8 mouse cellular contexts compared by ENCODE assay signal in genomic region chr11:20661652-20662051, GRCm38 (mm10).
DNase-seq lines count a peak whose midpoint lies in the region; ATAC-seq and TF ChIP-seq lines count a peak whose summit lies in the region.

No protein-coding gene starts in this region.

- H3K27ac ChIP-seq in forebrain, postnatal 0 days (ENCODE audit: low read depth, low read length) = no peak overlapping the region
- no peak overlapping the region for H3K27ac ChIP-seq in forebrain, embryonic 11.5 days (ENCODE audit: low read depth, low read length)
- H3K27ac ChIP-seq in neural tube, embryonic 11.5 days (ENCODE audit: low read depth, low read length) = no peak overlapping the region
- no peak overlapping the region for H3K27ac ChIP-seq in embryonic facial prominence, embryonic 11.5 days (replicated peaks; ENCODE audit: low read depth, low read length)

- ATAC-seq in forebrain, postnatal 0 days = peak; percentile 54
- ATAC-seq in forebrain, embryonic 11.5 days (replicated peaks; ENCODE audit: low FRiP score) = no peak
- no peak for ATAC-seq in neural tube, embryonic 11.5 days (ENCODE audit: insufficient read depth, low FRiP score, low TSS enrichment)
- no peak for ATAC-seq in embryonic facial prominence, embryonic 11.5 days (replicated peaks; ENCODE audit: insufficient number of reproducible peaks, low FRiP score, low TSS enrichment, low read depth)

- no peak overlapping the region for H3K4me3 ChIP-seq in forebrain, postnatal 0 days (ENCODE audit: low read depth, low read length)
- H3K4me3 ChIP-seq in forebrain, embryonic 11.5 days (ENCODE audit: low read depth, low read length) = no peak overlapping the region
- no peak overlapping the region for H3K4me3 ChIP-seq in neural tube, embryonic 11.5 days (ENCODE audit: low read depth, low read length)
- no peak overlapping the region for H3K4me3 ChIP-seq in embryonic facial prominence, embryonic 11.5 days (ENCODE audit: low read depth, low read length)

- WGBS in forebrain, postnatal 0 days = 36% methylated on average over 4 of the region's 4 CpGs
- WGBS in forebrain, embryonic 11.5 days = 35% methylated on average over 4 of the region's 4 CpGs
- 43% methylated on average over 4 of the region's 4 CpGs for WGBS in neural tube, embryonic 11.5 days
- 34% methylated on average over 4 of the region's 4 CpGs for WGBS in embryonic facial prominence, embryonic 11.5 days

- H3K27me3 ChIP-seq in forebrain, postnatal 0 days (ENCODE audit: insufficient read depth, low read length) = no peaks in the 10 kb centered on the region
- H3K27me3 ChIP-seq in forebrain, embryonic 11.5 days (ENCODE audit: control insufficient read depth, insufficient read depth, low read length) = no peaks in the 10 kb centered on the region
- H3K27me3 ChIP-seq in neural tube, embryonic 11.5 days (ENCODE audit: control insufficient read depth, insufficient read depth, low read length) = no peaks in the 10 kb centered on the region
- no peaks in the 10 kb centered on the region for H3K27me3 ChIP-seq in embryonic facial prominence, embryonic 11.5 days (ENCODE audit: control insufficient read depth, insufficient read depth, low read length)

- no peaks in the 10 kb centered on the region for H3K9me3 ChIP-seq in forebrain, postnatal 0 days (ENCODE audit: low read length)
- no peaks in the 10 kb centered on the region for H3K9me3 ChIP-seq in forebrain, embryonic 11.5 days (ENCODE audit: control insufficient read depth, low read length)
- no peaks in the 10 kb centered on the region for H3K9me3 ChIP-seq in neural tube, embryonic 11.5 days (ENCODE audit: control insufficient read depth, low read length)
- H3K9me3 ChIP-seq in embryonic facial prominence, embryonic 11.5 days (replicated peaks; ENCODE audit: control insufficient read depth, low read length) = no peaks in the 10 kb centered on the region

- no peak overlapping the region for H3K9ac ChIP-seq in forebrain, postnatal 0 days
- no peak overlapping the region for H3K9ac ChIP-seq in forebrain, embryonic 11.5 days (ENCODE audit: low read length)
- H3K9ac ChIP-seq in neural tube, embryonic 11.5 days (ENCODE audit: low read length) = no peak overlapping the region
- no peak overlapping the region for H3K9ac ChIP-seq in embryonic facial prominence, embryonic 11.5 days (replicated peaks; ENCODE audit: low read length)

- peaks cover 9% of the 10 kb centered on the region for H3K4me1 ChIP-seq in forebrain, postnatal 0 days (ENCODE audit: insufficient read depth)
- peaks cover 17% of the 10 kb centered on the region; the same call in 1 of the 2 replicates for H3K4me1 ChIP-seq in forebrain, embryonic 11.5 days (replicated peaks; ENCODE audit: control insufficient read depth, insufficient read depth, low read length)
- peaks cover 7% of the 10 kb centered on the region for H3K4me1 ChIP-seq in neural tube, embryonic 11.5 days (ENCODE audit: control insufficient read depth, insufficient read depth, low read length)
- H3K4me1 ChIP-seq in embryonic facial prominence, embryonic 11.5 days (ENCODE audit: control insufficient read depth, insufficient read depth, low read length) = peaks cover 3% of the 10 kb centered on the region

- no peak for DNase-seq in forebrain, postnatal 0 days
- no peak for DNase-seq in forebrain, embryonic 11.5 days (ENCODE audit: low spot score)
- peak; percentile 46 for DNase-seq in neural tube, embryonic 11.5 days (ENCODE audit: low spot score)
- no peak for DNase-seq in neural tube, embryonic 10.5 days (ENCODE audit: extremely low spot score, low spot score)
- peak; percentile 45 for DNase-seq in embryonic facial prominence, embryonic 11.5 days (ENCODE audit: low spot score)
- peak; percentile 71 for DNase-seq in lung, postnatal 10 days
- peak; percentile 74 for DNase-seq in thymus, postnatal 14 days
- no peak for DNase-seq in urinary bladder, postnatal 10 days (ENCODE audit: low spot score)

- no peaks in the 10 kb centered on the region for H3K36me3 ChIP-seq in forebrain, postnatal 0 days (ENCODE audit: insufficient read depth)
- H3K36me3 ChIP-seq in forebrain, embryonic 11.5 days (ENCODE audit: control insufficient read depth, insufficient read depth, low read length) = no peaks in the 10 kb centered on the region
- no peaks in the 10 kb centered on the region for H3K36me3 ChIP-seq in neural tube, embryonic 11.5 days (ENCODE audit: control insufficient read depth, insufficient read depth, low read length)
- no peaks in the 10 kb centered on the region for H3K36me3 ChIP-seq in embryonic facial prominence, embryonic 11.5 days (replicated peaks; ENCODE audit: control insufficient read depth, insufficient read depth, low read depth, low read length)

- H3K4me2 ChIP-seq in forebrain, postnatal 0 days (ENCODE audit: low read depth) = no peak overlapping the region
- H3K4me2 ChIP-seq in forebrain, embryonic 11.5 days (ENCODE audit: low read depth, low read length, severe bottlenecking) = no peak overlapping the region
- H3K4me2 ChIP-seq in neural tube, embryonic 11.5 days (ENCODE audit: low read depth) = no peak overlapping the region
- no peak overlapping the region for H3K4me2 ChIP-seq in embryonic facial prominence, embryonic 11.5 days (ENCODE audit: low read depth, low read length)

- TF ChIP-seq CTCF in forebrain, postnatal 0 days (IDR thresholded peaks at IDR 0.05; ENCODE audit: low read depth) = peak; percentile 76

Comparison
In these comparisons a context has a peak if more than half of its experiments do, and no peak if none do; other contexts are left out.
1. DNase-seq: peak in neural tube, embryonic 11.5 days (single experiment), embryonic facial prominence, embryonic 11.5 days (single experiment), lung, postnatal 10 days (single experiment) and thymus, postnatal 14 days (single experiment); none in forebrain, postnatal 0 days (single experiment), forebrain, embryonic 11.5 days (single experiment), neural tube, embryonic 10.5 days (single experiment) and urinary bladder, postnatal 10 days (single experiment).